Mouse (Mus musculus) hindbrain, postnatal 0 days (tissue): ENCODE measurements around the gene Gabrg3. TPM values are rescaled to one million over a fixed set of nuclear protein-coding genes. Genes with fewer than 3 reads are reported as not detected.

ENCODE experiments used
- ATAC-seq: fragments of 200-750 bp; cut with Nextera tagmentation; 2 replicates; pipeline ENCODE4 v1.8.0; 2017; ENCODE audit warnings: mild to moderate bottlenecking, moderate TSS enrichment, moderate library complexity
- DNase-seq: peaks from one replicate; pipeline ENCODE4 v3.0.0-alpha.2; 2015; ENCODE audit warnings: low spot score
- H3K27ac ChIP-seq: fragments of 300-500 bp; sonication (generic); 2 replicates; pipeline ENCODE4 v1.5.1; 2014; ENCODE audit warnings: mild to moderate bottlenecking
- H3K27me3 ChIP-seq: fragments of 300-500 bp; sonication (generic); 2 replicates; pipeline ENCODE4 v1.6.1; 2014; ENCODE audit warnings: low read length, mixed read lengths; ENCODE audit not compliant: insufficient read depth
- H3K36me3 ChIP-seq: fragments of 300-500 bp; sonication (generic); 2 replicates; pipeline ENCODE4 v1.6.1; 2014; ENCODE audit warnings: low read length, mixed read lengths; ENCODE audit not compliant: insufficient read depth
- H3K4me1 ChIP-seq: fragments of 300-500 bp; sonication (generic); 2 replicates; pipeline ENCODE4 v1.6.1; 2014; ENCODE audit warnings: antibody characterized with exemption, low read length, mixed read lengths; ENCODE audit not compliant: insufficient read depth
- H3K4me2 ChIP-seq: fragments of 300-500 bp; sonication (generic); 2 replicates; pipeline ENCODE4 v1.6.1; 2014; ENCODE audit warnings: low read depth, mild to moderate bottlenecking, low read length, moderate library complexity, mixed read lengths
- H3K4me3 ChIP-seq: fragments of 300-500 bp; sonication (generic); 2 replicates; pipeline ENCODE4 v1.5.1; 2014; ENCODE audit warnings: low read length
- H3K9ac ChIP-seq: fragments of 300-500 bp; sonication (generic); replicated peaks from 2 replicates; pipeline ENCODE4 v1.6.1; 2014; ENCODE audit warnings: mild to moderate bottlenecking, low read length, moderate library complexity, mixed read lengths
- H3K9me3 ChIP-seq: fragments of 300-500 bp; sonication (generic); 2 replicates; pipeline ENCODE4 v1.6.1; 2016; ENCODE audit warnings: low read length, mixed read lengths
- CTCF ChIP-seq: IDR thresholded peaks from 2 replicates; pipeline ENCODE4 v1.5.1; 2016; ENCODE audit warnings: antibody characterized with exemption, control low read depth, low read depth
- WGBS: fragments of 180-500 bp; shearing (Covaris S2); extraction: QIAGEN DNeasy Blood & Tissue Kit; methylation state at CpG from one replicate; pipeline ENCODE4 v1.1.7; 2014; 5-methylcytosine and 5-hydroxymethylcytosine counted together
- polyA plus RNA-seq: library from polyadenylated mRNA; unstranded; fragments of >200 nt; fragmentation: Nextera tagmentation; extraction: Ambion mirVana; gene quantifications from 2 replicates; pipeline ENCODE4 v1.2.1, GENCODE M21; 2015
- total RNA-seq: library from RNA; depleted of rRNA; stranded (reverse); fragments of >200 nt; gene quantifications from 2 replicates; pipeline ENCODE4 v1.2.3, GENCODE M21; 2014

Gabrg3 gene
- total and polyA plus RNA-seq, 2 experiments from 2014 or later, result 8.4 to 13.0 TPM

DNA sequence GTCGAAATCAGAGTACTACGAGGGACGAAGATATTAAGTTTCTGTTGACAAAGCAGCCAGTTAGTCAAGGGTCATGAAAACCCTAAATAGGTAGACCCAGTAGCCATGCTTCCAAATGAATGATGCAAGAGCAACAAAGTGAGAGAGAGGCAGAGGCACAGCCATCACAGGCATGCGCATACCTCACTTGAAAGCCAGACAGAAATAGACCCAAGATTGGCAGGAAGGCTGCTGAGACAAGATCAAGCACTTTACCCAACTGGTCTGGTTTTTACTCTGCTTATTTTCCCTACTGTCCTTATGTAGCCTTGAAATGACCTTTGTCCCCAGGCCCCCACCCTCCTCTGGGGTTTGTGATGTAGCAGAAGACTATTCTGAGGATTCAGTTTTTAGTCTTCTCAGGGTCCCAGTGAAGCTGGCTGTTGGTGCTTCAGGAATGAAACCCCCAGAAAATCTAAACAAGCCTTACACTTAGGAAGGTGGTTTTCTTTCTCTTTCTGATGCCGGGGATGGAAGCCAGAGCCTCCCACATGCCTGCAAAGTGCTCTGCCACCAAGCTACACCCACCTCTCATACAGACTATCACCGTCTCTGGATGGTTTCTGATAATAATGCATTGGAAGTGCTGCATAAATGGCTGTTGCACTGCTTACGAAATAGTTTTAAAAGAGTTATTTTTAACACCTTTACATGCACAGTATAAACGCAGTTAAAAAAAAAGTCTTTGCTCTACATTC is 30.3 kb downstream of the Gabrg3 start:
- Histone ChIP-seq H3K36me3 (no peaks in the 10 kb centered on the region), H3K4me2 (no peak overlapping the region), H3K27me3 (no peaks in the 10 kb centered on the region), H3K4me3 (no peak overlapping the region), H3K9ac (no peak overlapping the region), H3K27ac (no peak overlapping the region), H3K9me3 (no peaks in the 10 kb centered on the region), H3K4me1 (no peaks in the 10 kb centered on the region)
- DNase-seq, result no peak
- no peak for ATAC-seq
- TF ChIP-seq CTCF, result no peak
- WGBS, result 91% methylated on average over 8 of the region's 8 CpGs

DNA sequence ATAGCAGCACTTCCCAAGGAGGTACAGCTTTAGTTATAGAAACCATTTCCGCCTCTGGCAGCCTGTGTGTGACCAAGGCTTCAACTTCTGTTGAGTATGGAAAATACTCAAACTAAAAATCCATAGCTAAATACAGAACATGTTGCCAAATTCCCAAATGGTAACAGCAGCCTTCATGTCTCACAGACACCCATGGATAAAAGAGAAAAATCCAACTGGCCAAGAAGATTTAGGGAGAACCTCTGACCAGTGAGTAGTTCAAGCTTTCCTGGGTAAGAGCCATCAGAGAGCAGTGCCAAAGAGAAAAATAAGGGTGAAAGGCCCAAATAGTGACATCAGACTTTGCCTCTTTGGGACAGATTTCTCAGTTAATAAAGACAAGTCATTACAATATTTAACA is 38.2 kb downstream of the Gabrg3 start:
- WGBS, result 86% methylated on average over 1 of the region's 1 CpGs
- no peak overlapping the region for H3K4me3 ChIP-seq
- DNase-seq (no peak), ATAC-seq (no peak)
- H3K9ac ChIP-seq, result no peak overlapping the region
- no peaks in the 10 kb centered on the region for H3K4me1 ChIP-seq
- no peak overlapping the region for H3K4me2 ChIP-seq
- H3K36me3 ChIP-seq, result no peaks in the 10 kb centered on the region
- no peaks in the 10 kb centered on the region for H3K9me3 ChIP-seq
- TF ChIP-seq CTCF, result no peak
- H3K27me3 ChIP-seq, result no peaks in the 10 kb centered on the region
- H3K27ac ChIP-seq, result no peak overlapping the region

DNA sequence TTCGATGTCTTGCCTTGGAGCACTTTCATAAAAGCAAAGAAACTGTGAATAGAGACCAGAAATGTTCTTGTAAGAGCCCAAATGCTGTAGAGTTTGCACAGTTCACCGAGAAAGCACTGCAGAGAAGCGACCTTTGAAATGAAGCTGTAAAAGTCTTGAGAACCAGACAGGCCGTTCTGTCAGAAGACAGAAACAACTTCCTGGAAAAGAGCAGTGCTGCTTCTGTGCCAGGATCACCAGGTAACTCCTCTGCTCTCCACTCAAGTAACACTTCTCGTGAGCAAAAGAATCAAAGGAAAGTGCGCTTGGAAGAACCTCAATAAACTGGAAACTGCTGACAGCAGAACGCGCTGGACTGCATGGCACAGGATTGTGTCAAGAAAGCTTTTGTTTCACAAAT is 45.1 kb downstream of the Gabrg3 start:
- Histone ChIP-seq H3K36me3 (no peaks in the 10 kb centered on the region), H3K9ac (no peak overlapping the region), H3K9me3 (no peaks in the 10 kb centered on the region), H3K27me3 (no peaks in the 10 kb centered on the region), H3K27ac (no peak overlapping the region), H3K4me2 (no peak overlapping the region), H3K4me1 (no peaks in the 10 kb centered on the region), H3K4me3 (no peak overlapping the region)
- WGBS, result 68% methylated on average over 8 of the region's 8 CpGs
- DNase-seq (no peak), ATAC-seq (no peak)
- no peak for TF ChIP-seq CTCF

DNA sequence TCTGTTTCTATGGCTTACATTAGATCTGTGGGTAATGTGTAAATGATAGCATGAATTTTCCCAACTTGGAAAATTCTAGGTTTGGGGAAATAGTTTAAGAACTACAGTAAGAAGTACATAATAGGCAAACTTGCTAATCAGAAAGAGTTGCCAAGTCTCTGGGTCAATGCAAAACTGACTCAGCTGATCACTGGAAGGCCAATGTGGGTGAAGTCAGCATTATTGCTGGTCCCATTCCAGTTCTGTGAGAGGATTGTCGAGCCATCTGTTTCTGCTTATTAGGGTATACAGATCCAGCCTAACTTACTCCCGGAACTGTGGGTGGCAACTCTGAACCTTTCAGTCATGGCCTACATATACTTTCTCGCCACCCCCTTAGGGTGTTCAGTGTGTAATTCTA is 55.8 kb downstream of the Gabrg3 start:
- Histone ChIP-seq H3K4me1 (no peaks in the 10 kb centered on the region), H3K4me3 (no peak overlapping the region), H3K27ac (no peak overlapping the region), H3K9me3 (no peaks in the 10 kb centered on the region), H3K27me3 (no peaks in the 10 kb centered on the region), H3K9ac (no peak overlapping the region), H3K4me2 (no peak overlapping the region), H3K36me3 (no peaks in the 10 kb centered on the region)
- TF ChIP-seq CTCF, result no peak
- no peak for DNase-seq
- ATAC-seq, result no peak
- 85% methylated on average over 3 of the region's 3 CpGs for WGBS

DNA sequence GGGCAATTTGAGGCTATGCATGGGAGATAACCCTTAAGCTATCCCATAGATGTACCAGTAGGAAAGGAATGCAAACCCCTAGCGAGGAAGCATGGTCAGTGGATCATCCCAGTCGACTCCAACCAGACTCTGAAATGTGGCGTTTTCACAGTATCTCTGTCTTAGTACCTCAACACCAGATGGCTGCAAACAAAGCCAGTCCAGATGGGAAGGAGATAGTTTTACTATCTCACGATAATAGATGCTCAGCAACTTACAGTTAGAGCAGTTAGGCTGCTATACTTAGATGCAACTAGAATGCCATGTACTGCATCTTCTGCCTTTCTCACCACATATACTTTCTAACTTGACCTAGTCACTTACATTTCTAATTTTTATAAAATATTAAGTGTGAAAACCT is 56.7 kb downstream of the Gabrg3 start:
- H3K27me3 ChIP-seq, result no peaks in the 10 kb centered on the region

DNA sequence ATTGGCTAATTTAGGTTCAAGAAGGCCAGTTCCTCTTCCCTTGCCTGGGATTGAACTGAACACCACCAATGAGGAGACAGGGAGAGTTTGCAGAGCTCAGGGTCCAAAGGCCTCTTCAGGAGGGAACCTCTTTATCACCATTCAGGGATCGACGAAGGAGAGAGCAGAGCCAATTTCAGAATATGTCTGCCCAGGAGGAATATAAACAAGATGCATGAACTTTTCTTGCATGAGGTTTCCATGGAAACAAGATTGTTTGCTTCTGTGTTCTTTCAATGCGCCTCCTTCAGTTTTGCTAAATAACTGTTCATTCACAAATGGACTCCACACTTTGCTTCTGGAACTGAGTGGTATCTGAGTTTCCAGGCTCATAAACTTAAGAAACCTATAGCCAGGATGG is 62.5 kb downstream of the Gabrg3 start:
- no peak for TF ChIP-seq CTCF
- no peak overlapping the region for H3K9ac ChIP-seq
- no peak overlapping the region for H3K27ac ChIP-seq
- 39% methylated on average over 3 of the region's 3 CpGs for WGBS
- ATAC-seq (peak; percentile 66), DNase-seq (peak; percentile 55)
- H3K36me3 ChIP-seq, result no peaks in the 10 kb centered on the region
- H3K4me2 ChIP-seq, result no peak overlapping the region
- H3K27me3 ChIP-seq, result no peaks in the 10 kb centered on the region
- H3K4me1 ChIP-seq, result no peaks in the 10 kb centered on the region
- H3K9me3 ChIP-seq, result no peaks in the 10 kb centered on the region
- no peak overlapping the region for H3K4me3 ChIP-seq

More for the DNA sequence above, 56.7 kb downstream of the Gabrg3 start:
- no peak overlapping the region for H3K4me3 ChIP-seq
- H3K4me2 ChIP-seq, result no peak overlapping the region
- no peaks in the 10 kb centered on the region for H3K36me3 ChIP-seq
- H3K4me1 ChIP-seq, result no peaks in the 10 kb centered on the region
- DNase-seq (no peak), ATAC-seq (no peak)
- no peak overlapping the region for H3K9ac ChIP-seq
- TF ChIP-seq CTCF, result no peak
- no peak overlapping the region for H3K27ac ChIP-seq
- 85% methylated on average over 4 of the region's 4 CpGs for WGBS
- H3K9me3 ChIP-seq, result no peaks in the 10 kb centered on the region

DNA sequence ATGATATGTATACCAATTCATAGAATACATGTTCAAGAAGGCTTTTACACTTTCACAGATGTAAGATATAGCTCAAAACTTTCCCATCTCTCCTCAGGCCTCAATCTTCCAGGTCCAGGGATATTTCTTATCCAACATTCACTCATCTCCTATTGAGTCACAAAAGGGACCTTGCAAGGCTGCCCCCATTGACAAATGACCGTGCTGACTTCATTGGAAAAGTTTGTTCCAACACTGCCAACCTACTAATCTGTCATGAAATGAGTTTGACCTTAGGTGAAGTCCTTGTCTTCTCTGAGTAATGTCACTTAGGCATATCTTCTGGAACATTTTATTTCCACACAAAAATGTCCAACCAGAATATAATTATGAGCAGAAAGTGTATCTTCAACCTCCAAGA is 64.9 kb downstream of the Gabrg3 start:
- Histone ChIP-seq H3K4me2 (no peak overlapping the region), H3K27me3 (no peaks in the 10 kb centered on the region), H3K9me3 (no peaks in the 10 kb centered on the region), H3K4me3 (no peak overlapping the region), H3K36me3 (no peaks in the 10 kb centered on the region), H3K27ac (no peak overlapping the region), H3K4me1 (no peaks in the 10 kb centered on the region), H3K9ac (no peak overlapping the region)
- 81% methylated on average over 1 of the region's 1 CpGs for WGBS
- TF ChIP-seq CTCF, result no peak
- DNase-seq (no peak), ATAC-seq (no peak)
